Mouse (Mus musculus) heart, adult 9 months (tissue): Measurements from ENCODE around the gene Afdn.
"Not testable (repeated sequence)": the region's sequence is repeated elsewhere in the genome, so short reads cannot be mapped to it uniquely, and the experiment has no call there.

Experiments used
- DNase-seq, 2 experiments: peaks; one replicate each; pipeline ENCODE4 v3.0.0; 2022; ENCODE audit warnings: low spot score in 2 of 2

The Afdn gene

DNA sequence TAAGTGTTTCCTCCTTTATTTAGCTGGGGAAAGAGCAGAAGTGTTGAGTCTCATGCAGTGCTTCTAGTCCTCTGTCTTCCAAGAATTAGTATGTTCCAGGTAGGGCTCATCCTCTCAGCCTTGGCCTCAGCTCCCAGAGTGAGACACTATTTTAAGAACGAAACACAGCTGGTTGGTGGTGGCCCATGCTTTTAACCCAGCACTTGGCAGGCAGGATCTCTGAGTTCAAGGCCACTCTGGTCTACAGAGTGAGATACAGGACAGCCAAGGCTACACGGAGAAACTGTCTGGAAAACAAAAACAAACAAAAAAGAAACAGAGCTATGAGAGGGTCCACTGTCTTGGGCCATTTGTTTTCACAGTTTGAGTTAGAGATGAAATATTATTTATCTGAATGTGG is 17.3 kb downstream of the Afdn start:
- no peak for DNase-seq

DNA sequence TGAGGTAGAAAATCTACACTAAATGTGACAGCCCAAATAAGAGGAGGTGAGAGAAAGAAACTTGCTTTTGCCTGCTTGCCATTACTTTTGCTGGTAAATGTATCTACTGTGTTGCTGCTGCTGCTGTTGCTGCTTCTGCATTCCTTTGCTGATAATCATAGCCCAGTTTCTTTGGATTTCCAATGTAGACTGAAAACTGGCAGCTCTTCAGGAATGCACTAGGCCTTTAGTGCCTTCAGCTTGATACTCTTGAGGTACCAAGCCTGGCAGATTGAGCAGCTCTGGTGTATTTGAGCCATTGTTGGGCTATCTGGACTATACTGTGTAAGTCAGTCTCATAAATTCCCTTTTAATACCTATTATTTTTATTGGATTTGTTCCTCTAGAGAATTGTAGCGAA is 18.5 kb downstream of the Afdn start:
- no peak for DNase-seq

- no peak for DNase-seq
Observed at GRCm38 (mm10) chr17:13781948-13782347, 21.6 kb downstream of the Afdn start.

DNA sequence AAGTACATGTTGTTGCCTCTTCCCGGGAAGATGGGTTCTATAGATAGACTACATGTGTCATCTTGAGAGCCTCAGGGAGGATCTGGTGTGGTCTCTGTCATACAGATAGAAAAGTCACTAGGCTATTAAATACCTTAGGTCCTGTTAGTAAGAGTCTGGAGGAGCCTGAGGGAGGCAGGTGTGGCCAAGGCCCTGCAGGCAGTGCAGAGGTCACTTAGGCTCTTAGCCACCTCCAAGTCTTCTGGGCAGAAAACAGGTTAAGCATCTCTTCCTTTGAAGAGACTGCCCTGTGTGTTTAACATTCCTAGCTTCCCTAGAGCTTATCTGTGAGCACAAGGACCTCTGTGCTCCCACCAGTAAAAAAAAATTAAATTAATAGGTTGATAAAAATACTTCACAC is 23.1 kb downstream of the Afdn start:
- no peak for DNase-seq

DNA sequence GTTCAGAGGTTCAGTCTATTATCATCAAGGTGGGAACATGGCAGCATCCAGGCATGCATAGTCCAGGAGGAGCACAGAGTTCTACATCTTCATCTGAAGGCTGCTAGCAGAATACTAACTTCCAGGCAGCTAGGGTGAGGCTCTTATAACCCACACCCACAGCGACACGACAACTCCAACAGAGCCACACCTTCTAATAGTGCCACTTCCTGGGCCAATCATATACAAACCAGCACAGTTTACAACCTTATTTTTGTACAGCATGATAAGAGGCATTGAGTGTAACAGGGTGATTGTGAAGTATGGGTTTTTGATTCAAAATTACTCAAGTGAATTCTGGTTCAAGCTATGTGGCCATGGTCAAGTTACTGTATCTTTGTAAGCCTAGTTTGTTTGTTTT is 29.7 kb downstream of the Afdn start:
- DNase-seq, result not testable (repeated sequence)

DNA sequence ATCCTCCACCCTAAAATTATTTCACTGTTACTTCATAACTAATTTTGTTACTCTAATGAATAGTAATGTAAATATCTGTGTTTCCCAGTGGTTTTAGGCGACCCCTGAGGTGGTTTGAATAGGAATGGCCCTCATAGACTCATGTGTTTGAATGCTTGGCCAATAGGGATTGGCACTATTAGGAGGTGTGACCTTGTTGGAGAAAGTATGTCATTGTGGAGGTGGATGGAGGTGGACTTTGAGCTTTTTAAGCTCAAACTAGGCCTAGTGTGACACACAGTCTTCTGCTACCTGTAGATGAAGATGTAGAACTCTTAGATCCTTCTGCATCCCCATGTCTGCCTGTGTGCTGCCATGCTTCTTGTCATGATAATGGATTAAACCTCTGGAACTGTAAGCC is 37.4 kb downstream of the Afdn start:
- no peak for DNase-seq

GRCm38 (mm10) chr17:13802836-13803408 is 42.6 kb downstream of the Afdn start:
- no peak for DNase-seq

- DNase-seq, result no peak
Observed at GRCm38 (mm10) chr17:13806016-13806415, 45.7 kb downstream of the Afdn start.

DNA sequence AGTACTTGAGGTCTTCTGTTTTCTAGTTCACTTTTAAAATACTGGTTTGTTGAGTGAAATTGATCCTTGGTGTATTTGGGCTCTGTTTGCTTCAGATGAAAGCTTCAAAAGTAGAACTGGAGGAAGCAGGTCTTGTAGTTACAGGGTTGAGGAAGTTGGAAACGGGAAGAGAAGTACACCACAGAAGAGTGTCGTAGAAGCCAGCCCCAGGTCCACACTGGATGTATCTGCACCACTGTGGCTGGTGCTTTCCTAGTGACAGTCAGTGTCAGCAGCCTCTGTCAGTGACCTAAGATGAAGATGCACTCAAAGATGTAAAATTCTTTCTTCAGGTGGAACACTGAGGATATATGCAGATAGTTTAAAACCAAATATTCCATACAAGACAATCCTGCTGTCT is 57.5 kb downstream of the Afdn start:
- DNase-seq, result no peak

DNA sequence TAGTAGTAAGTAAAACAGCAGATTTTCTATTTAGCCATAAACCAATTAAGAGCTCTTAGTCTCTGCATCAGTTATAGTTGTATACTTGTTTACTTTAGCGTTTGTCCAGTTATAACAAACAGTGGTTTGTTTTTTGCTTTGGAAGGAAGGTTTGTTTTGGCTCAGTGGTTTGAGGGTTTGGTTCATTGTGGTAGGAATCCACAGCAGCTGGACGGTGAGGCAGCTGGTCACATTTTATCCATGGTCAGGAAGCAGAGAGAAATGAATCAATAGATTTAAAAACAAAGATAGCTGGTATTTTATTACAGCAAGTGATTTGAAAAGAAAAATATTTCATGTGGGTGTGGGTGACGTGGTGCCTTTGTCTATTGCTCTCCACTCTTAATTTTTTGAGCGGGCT is 59.0 kb downstream of the Afdn start:
- DNase-seq, result no peak

- no peak for DNase-seq
Observed at GRCm38 (mm10) chr17:13820676-13821075, 60.3 kb downstream of the Afdn start.

DNA sequence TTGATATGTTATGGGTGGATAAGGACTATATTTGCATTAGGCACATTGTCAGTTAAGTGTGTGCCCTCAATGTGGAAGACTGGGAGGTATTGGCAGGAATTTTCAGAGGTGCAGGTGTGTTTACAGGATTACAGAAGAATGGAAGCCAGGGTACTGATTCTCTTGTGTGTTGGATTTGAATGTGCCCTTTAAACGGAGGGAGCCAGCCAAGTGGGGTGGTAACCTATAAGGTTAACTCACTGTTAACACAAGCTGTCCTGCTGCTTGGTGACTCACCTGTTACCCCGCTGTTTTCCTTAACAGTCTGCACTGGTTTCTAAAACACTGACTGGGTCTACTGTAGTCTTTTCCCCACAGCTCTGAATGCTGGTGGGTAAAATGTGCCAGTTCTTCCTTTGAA is 65.1 kb downstream of the Afdn start:
- no peak for DNase-seq

GRCm38 (mm10) chr17:13830234-13830633 is 69.9 kb downstream of the Afdn start:
- DNase-seq, result no peak

GRCm38 (mm10) chr17:13830636-13831341 is 70.5 kb downstream of the Afdn start:
- peak in 1 of 2 experiments; percentile 57 for DNase-seq

DNA sequence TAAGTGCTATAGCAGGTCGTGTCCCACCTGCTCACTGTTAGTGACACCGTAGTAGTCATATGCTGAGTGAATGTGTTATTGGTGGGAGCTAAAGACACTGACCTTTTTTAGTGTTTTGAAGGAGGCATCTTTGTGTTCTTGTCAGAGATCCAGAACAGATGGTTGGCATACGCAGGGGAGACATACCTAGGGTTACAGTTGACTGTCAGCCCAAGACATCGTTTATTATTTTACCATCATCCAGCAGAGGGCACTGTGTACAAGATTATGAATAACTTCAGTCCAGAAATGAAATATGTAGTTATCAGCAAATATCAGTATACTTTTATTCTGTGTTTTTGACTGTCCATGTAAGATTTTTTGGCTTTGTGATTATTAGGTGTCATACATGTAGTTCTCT is 75.5 kb downstream of the Afdn start:
- peak in 1 of 2 experiments; percentile 25 for DNase-seq

- DNase-seq, result peak; percentile 12 to 31
Observed at GRCm38 (mm10) chr17:13850175-13850574, 89.8 kb downstream of the Afdn start.

GRCm38 (mm10) chr17:13853883-13854282 is 93.5 kb downstream of the Afdn start:
- not testable (repeated sequence) for DNase-seq

GRCm38 (mm10) chr17:13855396-13855795 is 95.1 kb downstream of the Afdn start:
- DNase-seq, result no peak

DNA sequence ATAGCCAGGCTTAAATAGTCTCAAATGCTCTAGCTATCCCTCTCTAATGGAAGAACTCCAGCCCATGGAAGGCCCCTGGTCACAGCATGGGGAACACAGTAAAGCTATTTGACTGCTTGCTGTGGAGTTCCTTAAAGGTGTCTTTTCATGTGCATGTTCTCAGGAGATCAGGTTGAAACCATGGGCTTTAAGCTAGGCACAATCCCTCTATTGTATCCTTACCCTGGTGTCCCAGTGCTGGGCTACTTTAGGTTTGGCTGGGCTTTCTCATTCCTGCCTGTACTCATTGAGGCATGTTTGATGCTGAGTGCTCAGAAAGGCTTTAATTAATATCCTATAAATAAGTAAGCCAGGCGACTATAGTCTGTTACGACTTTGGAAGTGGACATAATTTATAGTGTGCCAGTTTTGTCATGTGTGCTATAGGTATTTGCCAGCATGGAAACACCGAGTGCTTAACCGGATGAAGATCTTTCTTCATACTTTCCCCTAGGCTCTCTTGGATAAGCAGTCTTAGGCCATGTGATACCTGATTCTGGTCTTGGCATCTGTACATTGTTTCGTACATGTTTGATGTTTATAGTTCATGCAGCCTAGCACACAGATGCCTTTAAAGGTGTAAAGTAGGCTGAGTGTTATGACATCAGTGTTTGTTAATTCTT is 96.2 kb downstream of the Afdn start:
- no peak for DNase-seq

DNA sequence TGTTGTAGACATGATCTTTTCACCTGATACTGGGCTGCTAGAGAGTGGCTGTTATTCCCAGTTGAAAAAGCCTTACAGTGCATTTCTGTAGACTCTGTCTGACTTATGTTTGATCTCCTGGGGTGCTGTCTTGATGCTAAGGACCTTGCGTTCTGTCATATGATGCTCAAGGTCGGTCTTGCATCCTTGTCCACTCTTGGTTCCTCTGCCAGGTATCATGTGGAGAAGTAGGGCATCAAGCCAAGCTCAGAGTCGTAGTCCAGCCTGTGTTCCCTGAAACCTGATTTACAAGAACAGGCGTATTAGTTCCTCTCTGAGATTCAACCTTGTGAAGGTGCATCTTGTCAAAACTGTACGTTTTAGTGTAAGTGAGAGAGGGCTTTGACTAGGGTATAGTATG is 105.0 kb downstream of the Afdn start:
- DNase-seq, result no peak

GRCm38 (mm10) chr17:13866951-13867351 is 106.6 kb downstream of the Afdn start:
- DNase-seq, result no peak

- DNase-seq, result peak; percentile 39 to 46
Observed at GRCm38 (mm10) chr17:13867475-13867874, 107.1 kb downstream of the Afdn start.

DNA sequence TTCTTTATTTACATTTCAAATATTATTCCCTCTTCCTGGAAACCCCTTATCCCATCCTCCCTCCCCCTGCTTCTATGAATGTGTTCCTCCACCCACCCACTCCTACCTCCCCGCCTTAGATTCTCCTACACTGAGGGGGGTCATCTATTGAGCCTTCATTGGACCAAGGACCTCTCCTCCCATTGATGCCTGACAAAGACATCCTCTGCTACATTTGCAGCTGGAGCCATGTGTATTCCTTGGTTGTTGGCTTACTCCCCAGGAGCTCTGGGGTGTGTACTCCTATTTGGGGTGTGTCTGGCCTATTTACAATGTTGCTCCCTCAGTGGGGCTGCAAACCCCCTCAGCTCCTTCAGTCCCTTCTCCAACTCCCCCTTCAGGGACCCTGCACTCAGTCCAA is 109.9 kb downstream of the Afdn start:
- no peak for DNase-seq
